Mouse (Mus musculus) embryonic facial prominence, embryonic 14.5 days (tissue): Measurements from ENCODE around the gene Snx33. TPM values are rescaled to one million over a fixed set of nuclear protein-coding genes. Genes with fewer than 3 reads are reported as not detected.

Source experiments
- ATAC-seq: fragments of 200-750 bp; cut with Nextera tagmentation; 2 replicates; pipeline ENCODE4 v1.8.0; 2017; ENCODE audit warnings: low read depth, moderate number of reproducible peaks, moderate TSS enrichment
- DNase-seq: peaks from one replicate; pipeline ENCODE4 v3.0.0-alpha.2; 2015; ENCODE audit warnings: low spot score
- H3K27ac ChIP-seq: fragments of 300-500 bp; sonication (generic); replicated peaks from 2 replicates; pipeline ENCODE4 v1.5.1; 2014; ENCODE audit warnings: low read depth, mild to moderate bottlenecking, low read length, moderate library complexity
- H3K27me3 ChIP-seq: fragments of 300-500 bp; sonication (generic); replicated peaks from 2 replicates; pipeline ENCODE4 v1.6.1; 2014; ENCODE audit warnings: low read length; ENCODE audit not compliant: control insufficient read depth, insufficient read depth
- H3K36me3 ChIP-seq: fragments of 300-500 bp; sonication (generic); 2 replicates; pipeline ENCODE4 v1.6.1; 2014; ENCODE audit warnings: low read length, mixed read lengths; ENCODE audit not compliant: control insufficient read depth, insufficient read depth
- H3K4me1 ChIP-seq: fragments of 300-500 bp; sonication (generic); 2 replicates; pipeline ENCODE4 v1.6.1; 2014; ENCODE audit warnings: antibody characterized with exemption, low read length; ENCODE audit not compliant: control insufficient read depth, insufficient read depth
- H3K4me2 ChIP-seq: fragments of 300-500 bp; sonication (generic); 2 replicates; pipeline ENCODE4 v1.6.1; 2014; ENCODE audit warnings: low read depth, mild to moderate bottlenecking, low read length, moderate library complexity, mixed read lengths
- H3K4me3 ChIP-seq: fragments of 300-500 bp; sonication (generic); 2 replicates; pipeline ENCODE4 v1.5.1; 2014; ENCODE audit warnings: low read depth, mild to moderate bottlenecking, low read length
- H3K9ac ChIP-seq: fragments of 300-500 bp; sonication (generic); 2 replicates; pipeline ENCODE4 v1.6.1; 2014; ENCODE audit warnings: low read depth, mild to moderate bottlenecking, low read length, moderate library complexity, mixed read lengths
- H3K9me3 ChIP-seq: fragments of 300-500 bp; sonication (generic); 2 replicates; pipeline ENCODE4 v1.6.1; 2016; ENCODE audit warnings: low read length; ENCODE audit not compliant: control insufficient read depth
- WGBS: fragments of 180-500 bp; shearing (Covaris S2); extraction: QIAGEN DNeasy Blood & Tissue Kit; methylation state at CpG from one replicate; pipeline ENCODE4 v1.1.7; 2014; 5-methylcytosine and 5-hydroxymethylcytosine counted together
- polyA plus RNA-seq: library from polyadenylated mRNA; unstranded; fragments of >200 nt; fragmentation: Nextera tagmentation; extraction: Ambion mirVana; gene quantifications from 2 replicates; pipeline ENCODE4 v1.2.1, GENCODE M21; 2014

Gene Snx33
- polyA plus RNA-seq, 1 experiment from 2014 or later = 7.8 TPM

DNA sequence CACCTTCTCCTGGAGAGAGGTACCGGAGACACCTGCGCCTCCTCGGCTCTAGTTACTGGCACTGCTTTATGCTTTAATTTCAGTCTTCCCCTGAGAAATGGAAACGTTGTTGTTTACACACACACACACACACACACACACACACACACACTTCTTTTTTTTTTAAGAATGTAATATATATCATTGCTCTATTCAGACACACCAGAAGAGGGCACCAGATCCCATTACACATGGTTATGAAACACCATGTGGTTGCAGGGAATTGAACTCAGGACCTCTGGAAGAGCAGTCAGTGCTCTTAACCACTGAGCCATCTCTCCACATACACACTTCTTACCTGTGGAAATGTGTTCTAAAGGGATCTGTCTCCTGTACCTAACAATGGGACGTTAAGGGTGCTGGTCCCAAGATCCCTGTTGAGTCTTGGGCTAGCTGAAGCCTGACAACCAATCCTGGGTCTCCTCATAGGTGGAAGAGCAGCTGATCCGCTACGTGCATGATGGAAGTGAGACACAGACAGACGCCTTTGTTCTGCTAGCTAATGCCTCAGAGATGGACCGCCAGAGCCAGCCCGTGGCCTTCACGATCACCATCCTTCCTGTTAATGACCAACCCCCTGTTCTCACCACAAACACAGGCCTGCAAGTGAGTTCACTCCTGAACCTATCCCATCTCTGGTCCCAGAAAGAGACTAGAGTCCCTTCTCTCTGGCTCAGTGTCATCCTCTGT is 37.5 kb downstream of the Snx33 start:
- no peak for DNase-seq
- H3K4me1 ChIP-seq = no peaks in the 10 kb centered on the region
- H3K36me3 ChIP-seq = peaks cover 52% of the 10 kb centered on the region
- H3K9me3 ChIP-seq = no peaks in the 10 kb centered on the region
- H3K27ac ChIP-seq = no peak overlapping the region
- WGBS = 64% methylated on average over 11 of the region's 11 CpGs
- no peak overlapping the region for H3K4me2 ChIP-seq
- no peak for ATAC-seq
- no peak overlapping the region for H3K4me3 ChIP-seq
- H3K27me3 ChIP-seq = no peaks in the 10 kb centered on the region
- H3K9ac ChIP-seq = no peak overlapping the region

- H3K4me3 ChIP-seq = no peak overlapping the region
- peak overlapping the region; percentile 15; the same call in 1 of the 2 replicates for H3K9ac ChIP-seq
These were observed 38.4 kb downstream of the Snx33 start for GRCm38 (mm10) chr9:56889817-56890216.

DNA sequence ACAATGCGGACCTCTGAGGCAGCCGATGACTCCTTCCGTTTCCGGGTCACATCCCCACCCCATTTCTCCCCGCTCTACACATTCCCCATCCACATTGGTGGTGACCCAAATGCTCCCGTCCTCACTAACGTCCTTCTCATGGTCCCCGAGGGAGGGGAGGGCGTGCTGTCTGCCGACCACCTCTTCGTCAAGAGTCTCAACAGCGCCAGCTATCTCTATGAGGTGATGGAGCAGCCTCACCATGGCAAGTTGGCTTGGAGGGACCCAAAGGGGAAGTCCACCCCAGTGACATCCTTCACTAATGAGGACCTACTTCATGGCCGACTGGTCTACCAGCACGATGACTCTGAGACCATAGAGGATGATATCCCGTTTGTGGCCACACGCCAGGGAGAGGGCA is 40.6 kb downstream of the Snx33 start:
- Histone ChIP-seq H3K36me3 (peaks cover 64% of the 10 kb centered on the region), H3K27ac (no peak overlapping the region), H3K4me2 (no peak overlapping the region), H3K9me3 (no peaks in the 10 kb centered on the region), H3K4me3 (no peak overlapping the region), H3K9ac (no peak overlapping the region), H3K27me3 (no peaks in the 10 kb centered on the region), H3K4me1 (peaks cover 1% of the 10 kb centered on the region; the same call in 1 of the 2 replicates)
- ATAC-seq = no peak
- no peak for DNase-seq
- WGBS = 94% methylated on average over 16 of the region's 16 CpGs

More at GRCm38 (mm10) chr9:56889817-56890216, 38.4 kb downstream of the Snx33 start:
- Histone ChIP-seq H3K4me2 (peak overlapping the region; percentile 40), H3K4me1 (no peaks in the 10 kb centered on the region), H3K36me3 (peaks cover 61% of the 10 kb centered on the region), H3K9me3 (no peaks in the 10 kb centered on the region), H3K27ac (no peak overlapping the region), H3K27me3 (no peaks in the 10 kb centered on the region)
- DNase-seq = peak; percentile 94
- WGBS = 5% methylated on average over 12 of the region's 14 CpGs
- peak; percentile 80 for ATAC-seq

DNA sequence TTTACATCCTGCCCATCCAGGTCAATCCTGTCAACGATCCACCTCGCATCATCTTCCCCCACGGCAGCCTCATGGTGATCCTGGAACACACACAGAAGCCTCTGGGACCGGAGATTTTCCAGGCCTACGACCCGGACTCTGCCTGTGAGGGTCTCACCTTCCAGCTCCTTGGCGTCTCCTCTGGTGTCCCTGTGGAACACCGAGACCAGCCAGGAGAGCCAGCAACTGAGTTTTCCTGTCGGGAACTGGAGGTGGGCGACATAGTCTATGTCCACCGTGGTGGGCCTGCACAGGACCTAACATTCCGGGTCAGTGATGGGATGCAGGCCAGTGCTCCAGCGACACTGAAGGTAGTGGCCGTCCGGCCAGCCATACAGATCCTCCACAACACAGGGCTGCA is 41.6 kb downstream of the Snx33 start:
- Histone ChIP-seq H3K27me3 (no peaks in the 10 kb centered on the region), H3K4me3 (no peak overlapping the region), H3K36me3 (peaks cover 59% of the 10 kb centered on the region), H3K4me1 (peaks cover 4% of the 10 kb centered on the region; the same call in 1 of the 2 replicates), H3K27ac (no peak overlapping the region), H3K4me2 (no peak overlapping the region), H3K9me3 (no peaks in the 10 kb centered on the region), H3K9ac (no peak overlapping the region)
- DNase-seq = no peak
- 91% methylated on average over 15 of the region's 15 CpGs for WGBS
- ATAC-seq = no peak

- DNase-seq = no peak
- Histone ChIP-seq H3K9ac (no peak overlapping the region), H3K4me1 (peaks cover 4% of the 10 kb centered on the region; the same call in 1 of the 2 replicates), H3K4me2 (no peak overlapping the region), H3K4me3 (no peak overlapping the region), H3K27me3 (no peaks in the 10 kb centered on the region), H3K9me3 (no peaks in the 10 kb centered on the region), H3K36me3 (peaks cover 59% of the 10 kb centered on the region), H3K27ac (no peak overlapping the region)
- WGBS = 46% methylated on average over 13 of the region's 13 CpGs
- ATAC-seq = no peak
These were observed 42.1 kb downstream of the Snx33 start for GRCm38 (mm10) chr9:56886113-56886512.

DNA sequence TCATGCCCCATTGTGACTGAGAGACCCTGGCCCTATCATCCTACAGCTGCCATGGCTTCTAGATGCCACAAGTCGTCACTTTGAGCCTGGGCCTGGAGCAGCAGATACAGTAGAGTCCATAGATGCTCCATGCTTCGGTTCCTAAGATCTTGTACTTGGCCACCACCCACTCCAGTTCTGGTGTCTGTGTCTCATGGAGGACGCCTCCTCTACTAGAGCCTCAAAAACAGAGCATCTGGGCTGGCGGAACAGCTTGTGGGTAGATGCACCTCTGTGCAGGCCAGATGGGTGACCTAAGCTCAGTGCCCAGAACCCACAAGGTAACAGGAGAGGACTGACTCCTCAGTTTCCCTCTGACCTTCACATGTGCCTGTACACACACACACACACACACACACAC is 43.8 kb downstream of the Snx33 start:
- 93% methylated on average over 4 of the region's 4 CpGs for WGBS
- no peak for DNase-seq
- Histone ChIP-seq H3K4me1 (peaks cover 4% of the 10 kb centered on the region; the same call in 1 of the 2 replicates), H3K27ac (no peak overlapping the region), H3K9me3 (no peaks in the 10 kb centered on the region), H3K27me3 (no peaks in the 10 kb centered on the region), H3K36me3 (peaks cover 54% of the 10 kb centered on the region), H3K4me3 (no peak overlapping the region), H3K9ac (no peak overlapping the region), H3K4me2 (no peak overlapping the region)
- no peak for ATAC-seq

DNA sequence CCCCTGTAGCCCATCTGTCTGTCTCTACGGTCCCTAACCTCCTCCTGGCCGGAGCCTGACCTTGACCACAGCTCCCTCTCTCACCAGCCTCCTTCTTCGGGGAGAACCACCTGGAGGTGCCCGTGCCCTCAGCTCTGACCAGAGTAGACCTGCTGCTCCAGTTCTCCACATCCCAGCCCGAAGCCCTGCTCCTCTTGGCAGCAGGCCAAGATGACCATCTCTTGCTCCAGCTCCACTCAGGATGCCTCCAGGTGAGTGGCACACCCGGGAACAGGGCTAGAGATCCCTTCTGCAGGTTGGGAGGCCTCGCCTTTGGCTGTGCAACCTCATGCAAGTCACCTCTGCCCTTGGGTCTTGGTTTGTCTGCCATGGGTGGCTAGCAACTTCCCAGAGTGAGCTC is 44.7 kb downstream of the Snx33 start:
- H3K36me3 ChIP-seq = peaks cover 45% of the 10 kb centered on the region
- 84% methylated on average over 7 of the region's 7 CpGs for WGBS
- H3K9me3 ChIP-seq = no peaks in the 10 kb centered on the region
- H3K4me3 ChIP-seq = no peak overlapping the region
- DNase-seq (no peak), ATAC-seq (no peak)
- H3K9ac ChIP-seq = no peak overlapping the region
- peaks cover 4% of the 10 kb centered on the region; the same call in 1 of the 2 replicates for H3K4me1 ChIP-seq
- H3K27me3 ChIP-seq = no peaks in the 10 kb centered on the region
- H3K27ac ChIP-seq = no peak overlapping the region
- H3K4me2 ChIP-seq = no peak overlapping the region

DNA sequence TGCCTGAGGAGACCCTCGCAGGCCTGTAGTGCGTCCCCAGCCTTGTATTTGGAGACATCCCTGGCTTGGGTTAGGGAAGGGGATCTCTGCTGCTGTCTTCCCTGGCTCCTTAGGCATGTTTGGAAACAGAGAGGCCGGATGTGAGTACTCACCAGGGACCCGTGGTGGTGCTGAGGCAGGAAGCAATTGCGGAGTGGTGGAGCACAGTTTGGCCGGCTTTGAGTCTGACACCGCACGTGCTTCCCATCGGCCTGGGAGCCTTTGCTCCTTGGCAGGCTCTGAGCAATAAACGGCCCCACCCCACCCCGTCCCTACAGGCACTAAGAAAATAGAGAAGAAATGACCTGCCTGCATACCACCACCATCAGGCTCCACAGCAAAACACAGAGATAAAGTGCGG is 45.4 kb downstream of the Snx33 start:
- DNase-seq (peak; percentile 73), ATAC-seq (0 out of 2 replicates have a peak, but pooled peaks have one; percentile 6)
- H3K27me3 ChIP-seq = no peaks in the 10 kb centered on the region
- H3K9me3 ChIP-seq = no peaks in the 10 kb centered on the region
- H3K27ac ChIP-seq = peak overlapping the region; percentile 70
- peaks cover 39% of the 10 kb centered on the region for H3K36me3 ChIP-seq
- H3K4me2 ChIP-seq = no peak overlapping the region
- H3K4me1 ChIP-seq = peaks cover 4% of the 10 kb centered on the region; the same call in 1 of the 2 replicates
- no peak overlapping the region for H3K4me3 ChIP-seq
- no peak overlapping the region for H3K9ac ChIP-seq
- WGBS = 47% methylated on average over 11 of the region's 12 CpGs

- WGBS = 62% methylated on average over 4 of the region's 4 CpGs
- Histone ChIP-seq H3K9ac (no peak overlapping the region), H3K4me2 (no peak overlapping the region), H3K36me3 (peaks cover 33% of the 10 kb centered on the region), H3K27me3 (no peaks in the 10 kb centered on the region), H3K4me3 (no peak overlapping the region), H3K4me1 (peaks cover 4% of the 10 kb centered on the region; the same call in 1 of the 2 replicates), H3K27ac (peak overlapping the region; percentile 70), H3K9me3 (no peaks in the 10 kb centered on the region)
- ATAC-seq = no peak
- no peak for DNase-seq
These were observed 45.9 kb downstream of the Snx33 start for GRCm38 (mm10) chr9:56882283-56882682.
